ENCODE assay signal across 18 mouse cellular contexts in genomic region chr11:38075171-38075732, GRCm38 (mm10).
DNase-seq lines count a peak whose midpoint lies in the region; ATAC-seq and TF ChIP-seq lines count a peak whose summit lies in the region.
"Had no signal": no experiment of that assay in that cellular context is flagged by ENCODE, and none has a peak within 500 bp of the region (broad histone marks: within the 10 kb centered on the region; RNA-seq: fewer than 3 reads in every experiment).

No protein-coding gene starts in this region.

- 69% methylated on average over 11 of the region's 11 CpGs for WGBS in embryonic facial prominence, embryonic 14.5 days
- 79% methylated on average over 11 of the region's 11 CpGs for whole genome bisulfite sequencing in embryonic facial prominence, embryonic 10.5 days
- 23% methylated on average over 11 of the region's 11 CpGs for WGBS in liver, adult 2 months
- WGBS in liver, embryonic 16.5 days (ENCODE audit: insufficient replicate concordance), result 63% methylated on average over 11 of the region's 11 CpGs

- no peak overlapping the region for H3K9ac ChIP-seq in embryonic facial prominence, embryonic 14.5 days (ENCODE audit: low read depth, low read length)
- H3K9ac ChIP-seq in liver, adult 2 months (ENCODE audit: low read depth, low read length), result no peak overlapping the region
- no peak overlapping the region for H3K9ac ChIP-seq in liver, embryonic 16.5 days (ENCODE audit: low read depth, low read length)
- H3K9ac ChIP-seq: midbrain, embryonic 12.5 days; neural tube, embryonic 12.5 days; stomach, embryonic 15.5 days had no signal

- no peaks in the 10 kb centered on the region for H3K79me2 ChIP-seq in liver, adult 2 months (ENCODE audit: control insufficient read depth, insufficient read depth, low read length)
- no peaks in the 10 kb centered on the region for H3K79me2 ChIP-seq in C2C12 (ENCODE audit: control insufficient read depth, insufficient read depth)

- no peak for TF ChIP-seq POLR2A in liver, adult 2 months (IDR thresholded peaks at IDR 0.05; ENCODE audit: extremely low read depth, insufficient read depth, low read length)

- H3ac ChIP-seq in C2C12 (ENCODE audit: control insufficient read depth, insufficient read length, low read depth), result no peak overlapping the region

- no peak overlapping the region for H3K4me2 ChIP-seq in embryonic facial prominence, embryonic 14.5 days (ENCODE audit: low read depth, low read length)
- H3K4me2 ChIP-seq in liver, embryonic 16.5 days (ENCODE audit: low read depth, low read length), result no peak overlapping the region
- H3K4me2 ChIP-seq: midbrain, embryonic 12.5 days; neural tube, embryonic 12.5 days; stomach, embryonic 15.5 days had no signal

- ATAC-seq in embryonic facial prominence, embryonic 14.5 days (ENCODE audit: low read depth), result peak; percentile 86; the same call in 1 of the 2 replicates
- peak; percentile 89 for ATAC-seq in liver, embryonic 16.5 days (ENCODE audit: low read depth)
- ATAC-seq in inflammation-experienced regulatory T-cells, adult 6 months, result no peak
- ATAC-seq: activated CD4-positive, CD25-positive, alpha-beta regulatory T cell, adult 4 months had no signal

- H3K4me3 ChIP-seq in embryonic facial prominence, embryonic 14.5 days (ENCODE audit: low read depth, low read length), result no peak overlapping the region
- H3K4me3 ChIP-seq in embryonic facial prominence, embryonic 10.5 days, result no peak overlapping the region
- no peak overlapping the region for H3K4me3 ChIP-seq in liver, adult 2 months (ENCODE audit: insufficient read depth, low read depth, low read length)
- no peak overlapping the region for H3K4me3 ChIP-seq in C2C12 (ENCODE audit: insufficient read depth, poor library complexity, severe bottlenecking)
- no peak overlapping the region for H3K4me3 ChIP-seq in liver, embryonic 16.5 days (ENCODE audit: low read depth, low read length)
- H3K4me3 ChIP-seq: midbrain, embryonic 12.5 days; neural tube, embryonic 12.5 days; stomach, embryonic 15.5 days had no signal

- no peaks in the 10 kb centered on the region for H3K4me1 ChIP-seq in embryonic facial prominence, embryonic 14.5 days (ENCODE audit: control insufficient read depth, insufficient read depth, low read length)
- no peaks in the 10 kb centered on the region for H3K4me1 ChIP-seq in embryonic facial prominence, embryonic 10.5 days
- H3K4me1 ChIP-seq in liver, adult 2 months (ENCODE audit: control insufficient read depth, insufficient read depth, low read length), result 0 out of 2 replicates have a peak, but pooled peaks cover 3% of the 10 kb centered on the region
- no peaks in the 10 kb centered on the region for H3K4me1 ChIP-seq in liver, embryonic 16.5 days (ENCODE audit: control insufficient read depth, low read depth, low read length)
- H3K4me1 ChIP-seq: midbrain, embryonic 12.5 days; neural tube, embryonic 12.5 days; stomach, embryonic 15.5 days had no signal

- H3K79me3 ChIP-seq in C2C12 (ENCODE audit: low read depth), result no peaks in the 10 kb centered on the region

- no peak for TF ChIP-seq CTCF in liver, adult 2 months (IDR thresholded peaks at IDR 0.05; ENCODE audit: low read depth, low read length)
- no peak for TF ChIP-seq CTCF in C2C12 (IDR thresholded peaks at IDR 0.05; ENCODE audit: control insufficient read depth, insufficient read depth, insufficient read length)

- no peaks in the 10 kb centered on the region for H3K9me3 ChIP-seq in embryonic facial prominence, embryonic 14.5 days (ENCODE audit: control insufficient read depth, low read length)
- no peaks in the 10 kb centered on the region for H3K9me3 ChIP-seq in embryonic facial prominence, embryonic 10.5 days
- H3K9me3 ChIP-seq in liver, embryonic 16.5 days (replicated peaks; ENCODE audit: control insufficient read depth, low read length), result no peaks in the 10 kb centered on the region
- H3K9me3 ChIP-seq: midbrain, embryonic 12.5 days; neural tube, embryonic 12.5 days; stomach, embryonic 15.5 days had no signal

- DNase-seq in embryonic facial prominence, embryonic 14.5 days (ENCODE audit: low spot score), result peak; percentile 33
- no peak for DNase-seq in embryonic facial prominence, embryonic 10.5 days (ENCODE audit: low spot score)
- DNase-seq in liver, adult 2 months (ENCODE audit: extremely low read depth, low read depth, low spot score), result peak; percentile 93
- DNase-seq in liver, result no peak
- DNase-seq in urinary bladder, postnatal 4 days (ENCODE audit: low spot score in 2 of 2), result no peak
- DNase-seq: cerebellum, postnatal 36 days; heart, adult 18-20 months; kidney, adult 9 months; kidney, postnatal 4 days; layer of hippocampus, postnatal 36 days; spleen, adult 18-20 months had no signal

- H3K27me3 ChIP-seq in embryonic facial prominence, embryonic 14.5 days (replicated peaks; ENCODE audit: control insufficient read depth, insufficient read depth, low read length), result no peaks in the 10 kb centered on the region
- no peaks in the 10 kb centered on the region for H3K27me3 ChIP-seq in embryonic facial prominence, embryonic 10.5 days (replicated peaks; ENCODE audit: low read depth, poor library complexity, severe bottlenecking)
- H3K27me3 ChIP-seq in liver, adult 2 months (ENCODE audit: control insufficient read depth, insufficient read depth, low read length), result no peaks in the 10 kb centered on the region
- H3K27me3 ChIP-seq in C2C12 (ENCODE audit: control insufficient read depth, insufficient read depth, insufficient read length), result no peaks in the 10 kb centered on the region
- no peaks in the 10 kb centered on the region for H3K27me3 ChIP-seq in liver, embryonic 16.5 days (ENCODE audit: control insufficient read depth, insufficient read depth, low read depth, low read length)
- H3K27me3 ChIP-seq: midbrain, embryonic 12.5 days; neural tube, embryonic 12.5 days; stomach, embryonic 15.5 days had no signal

- no peak overlapping the region for H3K27ac ChIP-seq in embryonic facial prominence, embryonic 14.5 days (replicated peaks; ENCODE audit: low read depth, low read length)
- no peak overlapping the region for H3K27ac ChIP-seq in embryonic facial prominence, embryonic 10.5 days (replicated peaks)
- H3K27ac ChIP-seq in liver, adult 2 months (replicated peaks; ENCODE audit: insufficient read depth, low read depth, low read length), result no peak overlapping the region
- H3K27ac ChIP-seq in liver, embryonic 16.5 days (ENCODE audit: low read length), result no peak overlapping the region
- H3K27ac ChIP-seq: midbrain, embryonic 12.5 days; neural tube, embryonic 12.5 days; stomach, embryonic 15.5 days had no signal

- no peaks in the 10 kb centered on the region for H3K36me3 ChIP-seq in embryonic facial prominence, embryonic 14.5 days (ENCODE audit: control insufficient read depth, insufficient read depth, low read length)
- H3K36me3 ChIP-seq in embryonic facial prominence, embryonic 10.5 days (replicated peaks), result no peaks in the 10 kb centered on the region
- no peaks in the 10 kb centered on the region for H3K36me3 ChIP-seq in liver, adult 2 months (ENCODE audit: control insufficient read depth, insufficient read depth, low read length)
- no peaks in the 10 kb centered on the region for H3K36me3 ChIP-seq in C2C12 (ENCODE audit: control insufficient read depth, insufficient read depth)
- no peaks in the 10 kb centered on the region for H3K36me3 ChIP-seq in liver, embryonic 16.5 days (ENCODE audit: control insufficient read depth, insufficient read depth)
- H3K36me3 ChIP-seq: midbrain, embryonic 12.5 days; neural tube, embryonic 12.5 days; stomach, embryonic 15.5 days had no signal

TF ChIP-seq in C2C12, 6 proteins besides CTCF, POLR2A, EP300 and RAD21:
- no peak for TF ChIP-seq USF1 (IDR thresholded peaks at IDR 0.05; ENCODE audit: low read depth)
- TF ChIP-seq CEBPB (IDR thresholded peaks at IDR 0.05; ENCODE audit: low read depth), result peak; percentile 43
- no peak for TF ChIP-seq MAX (IDR thresholded peaks at IDR 0.05)

Comparison
In these comparisons a context has a peak if more than half of its experiments do, and no peak if none do; other contexts are left out.
1. DNase-seq: peak in embryonic facial prominence, embryonic 14.5 days (single experiment) and liver, adult 2 months (single experiment); none in embryonic facial prominence, embryonic 10.5 days (single experiment), liver (single experiment) and urinary bladder, postnatal 4 days (0 of 2).